Mouse (Mus musculus): ENCODE data around the gene Syt6. TPM values are rescaled to one million over a fixed set of nuclear protein-coding genes. Genes with fewer than 3 reads are reported as not detected.
"Not testable (repeated sequence)": the region's sequence is repeated elsewhere in the genome, so short reads cannot be mapped to it uniquely, and the experiment has no call there.

The Syt6 gene
- polyA plus RNA-seq, 1 experiment from 2014 or later: 7.2 TPM

- Histone ChIP-seq H3K4me3 (no peak overlapping the region), H3K9ac (no peak overlapping the region), H3K27ac (no peak overlapping the region), H3K4me1 (no peaks in the 10 kb centered on the region), H3K9me3 (no peaks in the 10 kb centered on the region), H3K36me3 (no peaks in the 10 kb centered on the region), H3K4me2 (replicated peaks) (no peak overlapping the region), H3K27me3 (replicated peaks) (no peaks in the 10 kb centered on the region)
- 90% methylated on average over 7 of the region's 7 CpGs for WGBS
- ATAC-seq (ENCODE audit: low FRiP score, low read depth): no peak
Observed at GRCm38 (mm10) chr3:103633124-103633523, 58.1 kb downstream of the Syt6 start.

- Histone ChIP-seq H3K9me3 (no peaks in the 10 kb centered on the region), H3K27ac (no peak overlapping the region), H3K4me3 (no peak overlapping the region), H3K36me3 (no peaks in the 10 kb centered on the region), H3K4me2 (replicated peaks) (no peak overlapping the region), H3K4me1 (no peaks in the 10 kb centered on the region), H3K27me3 (replicated peaks) (no peaks in the 10 kb centered on the region), H3K9ac (no peak overlapping the region)
- 86% methylated on average over 4 of the region's 4 CpGs for WGBS
- ATAC-seq (ENCODE audit: low FRiP score, low read depth): no peak
Observed at GRCm38 (mm10) chr3:103633831-103634230, 58.8 kb downstream of the Syt6 start.

- Histone ChIP-seq H3K9me3 (no peaks in the 10 kb centered on the region), H3K4me1 (no peaks in the 10 kb centered on the region), H3K36me3 (no peaks in the 10 kb centered on the region), H3K9ac (no peak overlapping the region), H3K27me3 (replicated peaks) (no peaks in the 10 kb centered on the region), H3K27ac (no peak overlapping the region), H3K4me3 (no peak overlapping the region), H3K4me2 (replicated peaks) (no peak overlapping the region)
- no peak for ATAC-seq (ENCODE audit: low FRiP score, low read depth)
- 97% methylated on average over 1 of the region's 1 CpGs for WGBS
Observed at GRCm38 (mm10) chr3:103634256-103634655, 59.2 kb downstream of the Syt6 start.

- no peak for ATAC-seq (ENCODE audit: low FRiP score, low read depth)
- Histone ChIP-seq H3K4me2 (replicated peaks) (no peak overlapping the region), H3K4me3 (no peak overlapping the region), H3K4me1 (0 out of 2 replicates have a peak, but pooled peaks cover 8% of the 10 kb centered on the region), H3K9ac (no peak overlapping the region), H3K36me3 (no peaks in the 10 kb centered on the region), H3K27ac (no peak overlapping the region), H3K27me3 (replicated peaks) (no peaks in the 10 kb centered on the region), H3K9me3 (no peaks in the 10 kb centered on the region)
- WGBS: 88% methylated on average over 1 of the region's 1 CpGs
Observed at GRCm38 (mm10) chr3:103637641-103638040, 62.6 kb downstream of the Syt6 start.

- Histone ChIP-seq H3K36me3 (no peaks in the 10 kb centered on the region), H3K9ac (no peak overlapping the region), H3K4me2 (replicated peaks) (no peak overlapping the region), H3K4me1 (0 out of 2 replicates have a peak, but pooled peaks cover 8% of the 10 kb centered on the region), H3K9me3 (no peaks in the 10 kb centered on the region), H3K4me3 (no peak overlapping the region), H3K27ac (no peak overlapping the region), H3K27me3 (replicated peaks) (no peaks in the 10 kb centered on the region)
- WGBS: 21% methylated on average over 8 of the region's 8 CpGs
- no peak for ATAC-seq (ENCODE audit: low FRiP score, low read depth)
Observed at GRCm38 (mm10) chr3:103640226-103640803, 65.3 kb downstream of the Syt6 start.

GRCm38 (mm10) chr3:103641301-103641700 lies 66.3 kb downstream of the Syt6 start:
- Histone ChIP-seq H3K9ac (no peak overlapping the region), H3K4me3 (no peak overlapping the region), H3K4me1 (0 out of 2 replicates have a peak, but pooled peaks cover 8% of the 10 kb centered on the region), H3K36me3 (no peaks in the 10 kb centered on the region), H3K27me3 (replicated peaks) (no peaks in the 10 kb centered on the region), H3K4me2 (replicated peaks) (no peak overlapping the region), H3K9me3 (no peaks in the 10 kb centered on the region), H3K27ac (no peak overlapping the region)
- WGBS: 42% methylated on average over 7 of the region's 7 CpGs
- ATAC-seq (ENCODE audit: low FRiP score, low read depth): no peak

- H3K4me1 ChIP-seq; H3K27me3 ChIP-seq (replicated peaks); ATAC-seq (ENCODE audit: low FRiP score, low read depth); H3K9ac ChIP-seq; H3K9me3 ChIP-seq; H3K4me2 ChIP-seq (replicated peaks); H3K27ac ChIP-seq; H3K4me3 ChIP-seq; H3K36me3 ChIP-seq: not testable (repeated sequence)
- 82% methylated on average over 2 of the region's 2 CpGs for WGBS
Observed at GRCm38 (mm10) chr3:103645968-103646367, 70.9 kb downstream of the Syt6 start, which contains the start of gene Atg4a-ps. Atg4a-ps (minus strand) TSS chr3:103646068.

- Histone ChIP-seq H3K4me2 (replicated peaks) (no peak overlapping the region), H3K36me3 (no peaks in the 10 kb centered on the region), H3K9me3 (no peaks in the 10 kb centered on the region), H3K27ac (no peak overlapping the region), H3K4me3 (no peak overlapping the region), H3K9ac (no peak overlapping the region), H3K4me1 (0 out of 2 replicates have a peak, but pooled peaks cover 5% of the 10 kb centered on the region), H3K27me3 (replicated peaks) (no peaks in the 10 kb centered on the region)
- no peak for ATAC-seq (ENCODE audit: low FRiP score, low read depth)
- 84% methylated on average over 11 of the region's 11 CpGs for WGBS
Observed at GRCm38 (mm10) chr3:103647164-103647867, 72.3 kb downstream of the Syt6 start.

- 0 out of 2 replicates have a peak, but pooled peaks cover 5% of the 10 kb centered on the region for H3K4me1 ChIP-seq
- ATAC-seq (ENCODE audit: low FRiP score, low read depth): no peak
Observed at GRCm38 (mm10) chr3:103648486-103648885, 73.5 kb downstream of the Syt6 start.

GRCm38 (mm10) chr3:103649716-103650115 lies 74.7 kb downstream of the Syt6 start:
- Histone ChIP-seq H3K27ac (no peak overlapping the region), H3K27me3 (replicated peaks) (no peaks in the 10 kb centered on the region), H3K9me3 (no peaks in the 10 kb centered on the region), H3K9ac (no peak overlapping the region), H3K4me2 (replicated peaks) (no peak overlapping the region), H3K36me3 (no peaks in the 10 kb centered on the region), H3K4me3 (no peak overlapping the region), H3K4me1 (0 out of 2 replicates have a peak, but pooled peaks cover 5% of the 10 kb centered on the region)
- WGBS: 86% methylated on average over 6 of the region's 6 CpGs
- no peak for ATAC-seq (ENCODE audit: low FRiP score, low read depth)

More at GRCm38 (mm10) chr3:103648486-103648885, 73.5 kb downstream of the Syt6 start:
- Histone ChIP-seq H3K9me3 (no peaks in the 10 kb centered on the region), H3K9ac (no peak overlapping the region), H3K27ac (no peak overlapping the region), H3K36me3 (no peaks in the 10 kb centered on the region), H3K4me2 (replicated peaks) (no peak overlapping the region), H3K27me3 (replicated peaks) (no peaks in the 10 kb centered on the region), H3K4me3 (no peak overlapping the region)
- 84% methylated on average over 4 of the region's 4 CpGs for WGBS

GRCm38 (mm10) chr3:103650406-103650805 lies 75.4 kb downstream of the Syt6 start:
- WGBS: 13% methylated on average over 1 of the region's 1 CpGs
- no peak for ATAC-seq (ENCODE audit: low FRiP score, low read depth)

GRCm38 (mm10) chr3:103660012-103660411 lies 85.0 kb downstream of the Syt6 start:
- Histone ChIP-seq H3K36me3 (no peaks in the 10 kb centered on the region), H3K4me3 (no peak overlapping the region), H3K27ac (no peak overlapping the region), H3K9me3 (no peaks in the 10 kb centered on the region), H3K9ac (no peak overlapping the region), H3K4me1 (peaks cover 8% of the 10 kb centered on the region), H3K27me3 (replicated peaks) (no peaks in the 10 kb centered on the region), H3K4me2 (replicated peaks) (no peak overlapping the region)
- ATAC-seq (ENCODE audit: low FRiP score, low read depth): no peak
- 79% methylated on average over 2 of the region's 2 CpGs for WGBS

More at GRCm38 (mm10) chr3:103650406-103650805, 75.4 kb downstream of the Syt6 start:
- Histone ChIP-seq H3K27ac (no peak overlapping the region), H3K4me1 (0 out of 2 replicates have a peak, but pooled peaks cover 5% of the 10 kb centered on the region), H3K4me2 (replicated peaks) (no peak overlapping the region), H3K4me3 (no peak overlapping the region), H3K27me3 (replicated peaks) (no peaks in the 10 kb centered on the region), H3K9me3 (no peaks in the 10 kb centered on the region), H3K36me3 (no peaks in the 10 kb centered on the region), H3K9ac (no peak overlapping the region)
